Mouse (Mus musculus): ENCODE measurements at regions not wholly inside any gene's neighbourhood (a gene's known extent, or its start where the extent isn't known, plus 50 kb on each side); places are given as distances from the start of the nearest gene placed in this dataset.

DNA sequence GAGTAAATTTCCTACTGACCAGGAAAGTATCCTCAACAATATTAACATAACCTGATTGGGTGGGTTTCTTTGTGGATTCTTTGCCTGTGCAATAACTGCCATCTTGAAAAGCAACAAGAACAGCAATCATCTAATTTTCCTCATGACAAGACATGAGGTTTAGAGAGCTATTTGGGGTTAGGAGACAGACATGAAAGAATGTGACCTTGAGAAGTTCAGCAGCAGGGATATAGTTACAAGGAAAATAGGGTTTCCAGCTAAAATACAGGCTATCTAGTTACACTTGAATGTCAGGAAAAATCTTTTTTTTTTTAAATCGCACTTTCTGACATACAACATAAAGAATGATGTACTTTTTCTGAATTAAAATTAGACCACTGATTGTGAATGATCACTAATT lies 83.7 kb upstream of the Lama2 start:
- 75% methylated on average over 1 of the region's 1 CpGs for WGBS
- no peak overlapping the region for H3K4me3 ChIP-seq (ENCODE audit: low read depth, low read length)
- H3K27ac ChIP-seq (ENCODE audit: low read length) = no peak overlapping the region
- ATAC-seq (no peak), DNase-seq (ENCODE audit: low spot score) (no peak)
- no peaks in the 10 kb centered on the region for H3K36me3 ChIP-seq (ENCODE audit: insufficient read depth, low read length)
- no peak overlapping the region for H3K9ac ChIP-seq (replicated peaks; ENCODE audit: low read depth)
- no peaks in the 10 kb centered on the region for H3K4me1 ChIP-seq (ENCODE audit: insufficient read depth, low read depth, low read length)
- H3K4me2 ChIP-seq (replicated peaks; ENCODE audit: low read depth, low read length) = no peak overlapping the region
- no peaks in the 10 kb centered on the region for H3K9me3 ChIP-seq (ENCODE audit: low read length)
- H3K27me3 ChIP-seq (replicated peaks; ENCODE audit: insufficient read depth, low read length) = no peaks in the 10 kb centered on the region
- TF ChIP-seq CTCF (IDR thresholded peaks at IDR 0.05) (no peak), EP300 (IDR thresholded peaks at IDR 0.05) (no peak)

DNA sequence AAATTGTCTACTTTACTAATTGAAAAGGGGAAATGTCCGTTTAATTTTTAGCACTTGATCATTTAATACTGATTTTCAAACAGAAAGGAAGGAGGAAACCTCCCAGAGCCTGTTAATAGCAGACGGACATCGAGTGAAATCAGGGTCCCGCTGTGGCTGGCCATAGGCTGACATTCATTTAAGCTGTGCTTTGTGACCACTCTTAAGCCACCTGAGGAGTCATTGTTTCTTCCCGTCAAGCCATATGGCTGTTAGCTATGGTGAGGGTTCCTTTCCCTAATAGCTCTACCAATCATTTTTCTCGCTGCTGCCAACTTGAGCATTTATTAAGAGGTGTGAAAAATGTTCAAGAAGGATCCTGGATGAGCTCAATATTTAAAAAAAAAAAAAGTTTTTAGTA lies 78.7 kb upstream of the Lama2 start:
- no peak for TF ChIP-seq CTCF (IDR thresholded peaks at IDR 0.05)
- TF ChIP-seq EP300 (IDR thresholded peaks at IDR 0.05) = no peak
- no peaks in the 10 kb centered on the region for H3K27me3 ChIP-seq (replicated peaks; ENCODE audit: insufficient read depth, low read length)
- H3K36me3 ChIP-seq (ENCODE audit: insufficient read depth, low read length) = no peaks in the 10 kb centered on the region
- no peak overlapping the region for H3K27ac ChIP-seq (ENCODE audit: low read length)
- H3K4me1 ChIP-seq (ENCODE audit: insufficient read depth, low read depth, low read length) = no peaks in the 10 kb centered on the region
- no peaks in the 10 kb centered on the region for H3K9me3 ChIP-seq (ENCODE audit: low read length)
- DNase-seq (ENCODE audit: low spot score) (no peak), ATAC-seq (no peak)
- 72% methylated on average over 6 of the region's 6 CpGs for WGBS
- no peak overlapping the region for H3K9ac ChIP-seq (replicated peaks; ENCODE audit: low read depth)
- H3K4me2 ChIP-seq (replicated peaks; ENCODE audit: low read depth, low read length) = no peak overlapping the region
- H3K4me3 ChIP-seq (ENCODE audit: low read depth, low read length) = no peak overlapping the region

GRCm38 (mm10) chr10:27681376-27681775 lies 61.8 kb upstream of the Lama2 start:
- 68% methylated on average over 2 of the region's 2 CpGs for WGBS
- no peak for DNase-seq (ENCODE audit: low spot score)
- no peak overlapping the region for H3K9ac ChIP-seq (replicated peaks; ENCODE audit: low read depth)

DNA sequence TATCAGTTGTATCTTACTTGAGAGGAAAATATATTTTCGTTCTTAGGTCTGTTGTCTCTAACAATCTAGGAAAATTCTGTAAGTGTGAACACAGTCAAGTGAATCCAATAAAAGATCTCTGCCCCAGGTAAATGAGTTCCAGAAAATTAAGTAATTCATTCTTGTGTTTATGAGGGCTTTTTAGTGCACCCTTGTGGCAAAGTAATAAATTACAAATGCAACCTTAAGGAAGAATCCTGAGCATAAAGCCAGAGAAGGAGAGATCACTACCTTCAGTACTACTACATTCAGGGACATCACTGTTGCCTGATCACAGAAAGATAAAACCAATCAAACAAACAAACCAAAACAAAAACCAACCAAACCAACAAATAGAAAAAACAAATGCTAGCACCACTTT lies 56.0 kb upstream of the Lama2 start:
- 76% methylated on average over 1 of the region's 1 CpGs for WGBS
- peak; percentile 34 for TF ChIP-seq CTCF (IDR thresholded peaks at IDR 0.05)
- no peak for TF ChIP-seq EP300 (IDR thresholded peaks at IDR 0.05)
- H3K9me3 ChIP-seq (ENCODE audit: low read length) = no peaks in the 10 kb centered on the region
- H3K27me3 ChIP-seq (replicated peaks; ENCODE audit: insufficient read depth, low read length) = no peaks in the 10 kb centered on the region
- no peak overlapping the region for H3K4me2 ChIP-seq (replicated peaks; ENCODE audit: low read depth, low read length)
- H3K4me1 ChIP-seq (ENCODE audit: insufficient read depth, low read depth, low read length) = no peaks in the 10 kb centered on the region
- no peaks in the 10 kb centered on the region for H3K36me3 ChIP-seq (ENCODE audit: insufficient read depth, low read length)
- no peak overlapping the region for H3K9ac ChIP-seq (replicated peaks; ENCODE audit: low read depth)
- H3K27ac ChIP-seq (ENCODE audit: low read length) = no peak overlapping the region
- H3K4me3 ChIP-seq (ENCODE audit: low read depth, low read length) = no peak overlapping the region
- DNase-seq (ENCODE audit: low spot score) = peak; percentile 11
- ATAC-seq = no peak

More at GRCm38 (mm10) chr10:27681376-27681775, 61.8 kb upstream of the Lama2 start:
- Histone ChIP-seq H3K4me2 (replicated peaks; ENCODE audit: low read depth, low read length) (no peak overlapping the region), H3K9me3 (ENCODE audit: low read length) (no peaks in the 10 kb centered on the region), H3K4me3 (ENCODE audit: low read depth, low read length) (no peak overlapping the region), H3K36me3 (ENCODE audit: insufficient read depth, low read length) (no peaks in the 10 kb centered on the region), H3K27ac (ENCODE audit: low read length) (no peak overlapping the region), H3K4me1 (ENCODE audit: insufficient read depth, low read depth, low read length) (no peaks in the 10 kb centered on the region), H3K27me3 (replicated peaks; ENCODE audit: insufficient read depth, low read length) (no peaks in the 10 kb centered on the region)
- ATAC-seq = no peak
- TF ChIP-seq CTCF (IDR thresholded peaks at IDR 0.05) (no peak), EP300 (IDR thresholded peaks at IDR 0.05) (no peak)

DNA sequence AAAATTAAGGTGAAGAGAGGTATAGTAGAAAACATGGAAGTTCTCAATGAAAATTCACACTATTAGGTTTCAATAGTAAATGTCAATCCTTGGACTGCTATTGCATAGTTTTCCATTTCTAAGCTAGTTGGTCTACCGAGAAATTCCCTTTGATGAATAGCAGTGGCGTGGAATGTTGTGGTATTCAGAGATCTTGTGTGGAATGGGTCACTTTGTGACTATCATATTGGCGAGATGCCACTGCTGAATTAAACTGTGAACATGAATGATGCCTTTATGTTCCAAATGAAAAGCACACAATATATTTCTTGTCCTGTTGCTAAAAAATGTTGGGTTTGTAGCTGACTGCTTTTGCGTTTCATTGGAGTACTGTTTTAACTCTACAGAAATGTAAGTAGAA lies 54.8 kb upstream of the Lama2 start:
- ATAC-seq (no peak), DNase-seq (ENCODE audit: low spot score) (no peak)
- Histone ChIP-seq H3K9me3 (ENCODE audit: low read length) (no peaks in the 10 kb centered on the region), H3K4me3 (ENCODE audit: low read depth, low read length) (no peak overlapping the region), H3K4me1 (ENCODE audit: insufficient read depth, low read depth, low read length) (no peaks in the 10 kb centered on the region), H3K27ac (ENCODE audit: low read length) (no peak overlapping the region), H3K27me3 (replicated peaks; ENCODE audit: insufficient read depth, low read length) (no peaks in the 10 kb centered on the region), H3K4me2 (replicated peaks; ENCODE audit: low read depth, low read length) (no peak overlapping the region), H3K9ac (replicated peaks; ENCODE audit: low read depth) (no peak overlapping the region), H3K36me3 (ENCODE audit: insufficient read depth, low read length) (no peaks in the 10 kb centered on the region)
- TF ChIP-seq CTCF (IDR thresholded peaks at IDR 0.05) (no peak), EP300 (IDR thresholded peaks at IDR 0.05) (no peak)
- 67% methylated on average over 4 of the region's 4 CpGs for WGBS
